In genomic region chr15:101196961-101197360, GRCm38 (mm10) we compare ENCODE assay signal across 19 mouse cellular contexts.
"Had no signal": no experiment of that assay in that cellular context is flagged by ENCODE, and none has a peak within 500 bp of the region (broad histone marks: within the 10 kb centered on the region; RNA-seq: fewer than 3 reads in every experiment).

No protein-coding gene starts in this region.

- H3K4me3 ChIP-seq: left cerebral cortex, adult 2 months; lung, embryonic 15.5 days; midbrain, embryonic 10.5 days; midbrain, embryonic 15.5 days; neural tube, embryonic 12.5 days; neural tube, embryonic 15.5 days had no signal

- H3K27ac ChIP-seq: left cerebral cortex, adult 2 months; liver, embryonic 14.5 days; lung, embryonic 15.5 days; midbrain, embryonic 10.5 days; midbrain, embryonic 15.5 days; neural tube, embryonic 12.5 days; neural tube, embryonic 15.5 days had no signal

- H3K4me2 ChIP-seq: liver, embryonic 11.5 days; lung, embryonic 15.5 days; midbrain, embryonic 15.5 days; neural tube, embryonic 12.5 days; neural tube, embryonic 15.5 days had no signal

- H3K27me3 ChIP-seq: lung, embryonic 15.5 days; megakaryocyte, embryonic 14.5 days; midbrain, embryonic 15.5 days; neural tube, embryonic 12.5 days; neural tube, embryonic 15.5 days had no signal

- DNase-seq: layer of hippocampus, postnatal 36 days; lung, adult 18-20 months; lung, postnatal 10 days; lung, postnatal 36 days; right cerebral cortex, adult 18-20 months; right cerebral cortex, postnatal 14 days; right cerebral cortex, postnatal 4 days; thymus, adult 18-20 months; thymus, postnatal 36 days had no signal

- H3K9ac ChIP-seq: liver, embryonic 14.5 days; lung, embryonic 15.5 days; midbrain, embryonic 15.5 days; neural tube, embryonic 12.5 days; neural tube, embryonic 15.5 days had no signal

- H3K9me3 ChIP-seq: lung, embryonic 15.5 days; midbrain, embryonic 10.5 days; midbrain, embryonic 15.5 days; neural tube, embryonic 12.5 days; neural tube, embryonic 15.5 days had no signal

- ATAC-seq: inflammation-experienced regulatory T-cells, adult 6 months; midbrain, embryonic 15.5 days had no signal
